Mouse (Mus musculus) mesoderm, embryonic 11.5 days (tissue): ENCODE data around the gene Lgi1.

ENCODE experiments used
- DNase-seq: peaks from one replicate; pipeline ENCODE4 v3.0.0-alpha.2; 2012; ENCODE audit warnings: low read depth, low spot score

The Lgi1 gene

GRCm38 (mm10) chr19:38325029-38325398, 60.7 kb downstream of the Lgi1 start:
- no peak for DNase-seq

- DNase-seq = no peak
These were observed 61.5 kb downstream of the Lgi1 start for GRCm38 (mm10) chr19:38325854-38326253.

- no peak for DNase-seq
These were observed 62.7 kb downstream of the Lgi1 start for GRCm38 (mm10) chr19:38327002-38327401.

- DNase-seq = no peak
These were observed 63.7 kb downstream of the Lgi1 start for GRCm38 (mm10) chr19:38328010-38328409.

GRCm38 (mm10) chr19:38329257-38329656, 64.9 kb downstream of the Lgi1 start:
- no peak for DNase-seq

GRCm38 (mm10) chr19:38331072-38331471, 66.7 kb downstream of the Lgi1 start:
- no peak for DNase-seq

GRCm38 (mm10) chr19:38332245-38332644, 67.9 kb downstream of the Lgi1 start:
- no peak for DNase-seq

GRCm38 (mm10) chr19:38332820-38333219, 68.5 kb downstream of the Lgi1 start:
- DNase-seq = no peak

- DNase-seq = no peak
These were observed 72.2 kb downstream of the Lgi1 start for GRCm38 (mm10) chr19:38336553-38336952.

GRCm38 (mm10) chr19:38337332-38337731, 73.0 kb downstream of the Lgi1 start:
- DNase-seq = no peak

GRCm38 (mm10) chr19:38339734-38340133, 75.4 kb downstream of the Lgi1 start:
- DNase-seq = no peak

GRCm38 (mm10) chr19:38343246-38343645, 78.9 kb downstream of the Lgi1 start:
- DNase-seq = no peak

GRCm38 (mm10) chr19:38348271-38349012, 84.1 kb downstream of the Lgi1 start:
- no peak for DNase-seq

GRCm38 (mm10) chr19:38349013-38349341, 84.6 kb downstream of the Lgi1 start:
- no peak for DNase-seq

- no peak for DNase-seq
These were observed 86.9 kb downstream of the Lgi1 start for GRCm38 (mm10) chr19:38351202-38351601.

GRCm38 (mm10) chr19:38351728-38352127, 87.4 kb downstream of the Lgi1 start:
- no peak for DNase-seq

- DNase-seq = peak; percentile 72
These were observed 88.3 kb downstream of the Lgi1 start for GRCm38 (mm10) chr19:38352495-38353130.

- no peak for DNase-seq
These were observed 89.9 kb downstream of the Lgi1 start for GRCm38 (mm10) chr19:38354279-38354678.

GRCm38 (mm10) chr19:38354819-38355360, 90.6 kb downstream of the Lgi1 start:
- DNase-seq = no peak

GRCm38 (mm10) chr19:38356211-38356828, 92.0 kb downstream of the Lgi1 start:
- no peak for DNase-seq

GRCm38 (mm10) chr19:38357956-38358623, 93.8 kb downstream of the Lgi1 start:
- no peak for DNase-seq

GRCm38 (mm10) chr19:38359287-38359686, 95.0 kb downstream of the Lgi1 start:
- DNase-seq = no peak
